Mouse (Mus musculus): ENCODE data around the gene Pard6b. TPM values are rescaled to one million over a fixed set of nuclear protein-coding genes. Genes with fewer than 3 reads are reported as not detected.

Pard6b gene
- total RNA-seq, 2 experiments from 2014 or later, result 4.2 TPM

DNA sequence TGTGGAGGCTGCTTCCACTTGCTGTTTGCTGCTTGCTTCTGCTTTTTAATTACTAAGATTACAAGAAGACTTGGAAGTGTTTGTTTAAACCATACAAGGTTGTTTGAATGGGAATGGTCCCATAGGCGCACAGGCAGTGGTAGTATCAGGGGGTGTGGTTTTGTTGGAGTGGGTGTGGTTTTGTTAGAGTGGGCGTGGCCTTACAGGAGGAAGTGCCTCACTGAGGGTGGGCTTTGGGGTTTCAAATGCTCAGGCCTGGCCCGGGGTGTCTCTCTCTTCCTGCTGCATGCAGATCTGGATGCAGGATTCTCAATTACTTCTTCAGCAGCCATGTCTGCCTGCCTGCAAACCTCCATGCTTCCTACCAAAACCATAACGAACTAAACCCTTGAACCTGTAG lies 40.1 kb downstream of the Pard6b start:
- no peak for DNase-seq (ENCODE audit: extremely low spot score in 1 of 2, low spot score in 1 of 2)

DNA sequence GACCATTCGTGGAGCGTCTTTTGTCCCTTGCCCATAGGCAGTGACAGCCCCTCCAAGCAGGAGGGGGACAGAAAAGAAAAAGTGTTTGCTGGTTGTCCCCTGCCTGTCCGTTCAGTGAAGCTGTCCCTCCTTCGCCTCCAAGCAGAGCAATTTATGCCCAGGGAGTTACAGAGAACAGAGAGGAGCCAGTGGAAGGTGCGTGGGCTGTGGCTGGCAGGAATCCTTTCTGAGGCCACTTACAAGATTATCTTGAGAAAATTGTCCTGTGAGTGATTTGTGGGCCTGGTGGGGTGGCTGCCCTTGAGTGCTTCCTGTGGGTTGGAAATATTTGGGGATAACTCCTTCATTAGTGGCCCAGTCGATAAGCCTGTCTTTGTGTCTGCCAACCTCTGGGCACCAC lies 42.8 kb downstream of the Pard6b start:
- no peak for DNase-seq (ENCODE audit: extremely low spot score in 1 of 2, low spot score in 1 of 2)

DNA sequence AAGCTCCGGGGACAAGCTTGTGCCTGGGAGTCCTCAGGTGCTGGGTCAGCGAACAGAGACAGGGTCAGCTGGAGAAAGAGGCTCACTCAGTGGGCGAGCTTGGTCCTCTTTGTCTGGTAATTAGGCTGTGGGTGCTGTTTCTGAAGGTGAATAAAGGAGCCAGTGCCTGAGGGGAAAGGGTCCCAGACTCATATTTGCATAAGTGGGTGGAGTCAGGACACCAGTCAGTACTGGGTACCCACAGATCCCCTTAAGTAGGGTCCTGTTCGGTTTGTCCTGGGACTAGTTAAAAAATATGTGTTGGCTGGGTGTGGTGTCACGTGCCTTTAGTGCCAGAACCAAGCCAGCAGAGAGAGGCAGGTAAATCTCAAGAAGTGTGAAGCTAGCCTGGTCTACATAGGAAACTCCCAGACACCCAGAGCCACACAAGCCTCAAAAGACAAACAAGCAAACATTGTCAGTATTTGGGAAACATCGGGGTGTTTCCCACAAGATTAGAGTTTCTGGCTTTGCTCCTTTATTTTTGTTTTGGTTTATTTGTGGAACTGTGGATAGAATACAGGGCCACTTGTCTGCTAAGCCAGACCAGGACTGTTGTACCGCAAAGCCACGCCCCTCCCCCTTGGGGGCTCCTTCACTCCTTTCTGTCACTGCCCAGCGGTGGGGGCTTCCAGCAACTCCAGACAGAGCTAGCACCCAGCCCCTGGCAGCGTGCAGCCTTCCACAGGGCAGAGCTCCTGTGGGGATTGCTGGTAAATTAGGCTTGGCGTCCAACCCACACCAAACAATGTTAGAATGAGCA lies 44.7 kb downstream of the Pard6b start:
- DNase-seq (ENCODE audit: extremely low spot score in 1 of 2, low spot score in 1 of 2), result no peak

DNA sequence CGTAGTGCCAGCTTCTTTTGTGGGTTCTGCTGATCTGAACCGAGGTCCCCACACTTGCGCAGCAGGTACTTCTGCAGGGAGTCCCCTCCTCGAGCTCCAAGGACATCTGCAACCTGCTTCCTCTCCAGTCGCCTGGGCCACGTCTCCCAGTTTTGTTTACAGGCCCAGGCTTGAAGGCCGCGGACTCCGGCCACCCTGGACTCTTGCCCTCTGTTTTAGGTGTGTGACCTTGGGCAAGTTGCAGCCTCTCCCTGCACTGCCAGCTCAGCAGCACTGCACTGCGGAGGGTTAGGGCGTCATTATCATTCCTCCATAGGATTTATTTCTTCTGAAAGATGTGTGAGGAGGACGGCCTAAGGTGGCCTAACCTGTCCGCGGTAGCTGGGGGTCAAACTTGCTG lies 47.0 kb downstream of the Pard6b start:
- DNase-seq (ENCODE audit: extremely low spot score in 1 of 2, low spot score in 1 of 2), result no peak

DNA sequence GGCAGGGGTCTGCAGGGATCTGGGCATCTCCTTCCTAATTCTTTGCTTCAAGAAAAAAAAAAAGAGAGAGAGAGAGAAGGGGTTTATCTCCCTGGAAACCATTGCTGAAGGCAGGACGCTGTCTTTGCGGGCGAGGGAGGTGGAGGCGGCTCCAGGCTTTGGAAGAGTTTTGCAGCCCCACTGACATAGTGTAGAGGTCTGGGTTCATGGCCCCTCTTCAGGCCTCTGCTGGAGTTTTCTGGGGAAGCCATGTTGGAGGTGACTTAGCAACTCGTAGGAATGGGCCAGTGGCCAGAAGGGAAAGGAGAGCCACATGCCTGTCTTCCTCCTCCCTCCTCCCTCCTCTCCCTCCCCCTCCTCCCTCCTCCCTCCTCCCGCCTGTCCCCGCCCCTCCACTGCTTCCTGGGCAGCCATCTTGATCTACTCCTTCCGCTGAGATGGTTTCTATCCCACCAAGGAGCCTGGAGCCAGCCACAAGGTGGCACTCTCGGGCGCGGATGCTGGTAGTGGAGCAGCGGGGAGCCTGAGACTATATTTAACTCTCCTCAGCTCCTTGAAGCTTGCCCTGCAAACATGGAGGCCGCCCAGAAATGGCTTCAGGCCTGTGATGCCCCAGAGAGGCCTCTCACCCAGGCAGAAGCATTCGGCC lies 47.5 kb downstream of the Pard6b start:
- peak; percentile 82 to 86 for DNase-seq (ENCODE audit: extremely low spot score in 1 of 2, low spot score in 1 of 2)

DNA sequence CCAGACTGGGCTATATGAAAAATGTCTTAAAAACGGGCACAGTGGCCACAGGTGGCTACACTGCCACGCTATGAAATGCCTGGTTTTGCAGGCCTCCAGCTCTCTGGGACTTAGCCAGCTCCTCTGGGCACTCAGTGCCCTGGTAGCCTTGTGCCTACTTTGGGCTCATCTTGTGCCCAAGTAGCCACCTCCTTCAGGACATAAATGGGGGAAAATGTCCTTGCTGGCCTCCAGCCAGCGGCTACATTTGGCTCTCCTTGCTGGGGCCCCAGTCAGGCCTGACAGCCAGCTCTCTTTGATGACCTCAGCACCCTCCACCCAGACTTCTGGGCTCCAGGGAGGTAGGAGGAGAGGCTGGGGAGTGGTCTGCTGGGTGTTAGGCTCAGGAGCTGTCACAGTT lies 49.2 kb downstream of the Pard6b start:
- no peak for DNase-seq (ENCODE audit: extremely low spot score in 1 of 2, low spot score in 1 of 2)

DNA sequence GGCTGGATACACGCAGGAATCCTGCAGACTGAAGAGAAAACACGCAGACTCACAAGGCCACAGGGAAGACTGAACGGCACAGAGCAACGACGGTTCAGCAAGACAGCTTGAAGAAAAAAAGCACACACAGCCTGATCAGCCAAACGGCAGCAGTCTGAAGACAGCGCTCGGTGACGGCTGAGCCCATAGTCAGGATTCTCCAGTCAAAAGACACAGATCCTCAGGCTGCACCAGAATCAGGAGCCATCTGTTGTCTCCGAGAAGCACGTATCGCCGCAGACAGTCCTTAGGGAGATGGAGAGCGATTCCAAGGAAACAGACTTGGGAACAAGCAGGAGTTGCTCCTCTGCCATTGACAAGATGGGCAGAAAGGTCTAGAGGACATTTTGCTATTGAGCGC lies 56.4 kb downstream of the Pard6b start:
- peak in 1 of 2 experiments; percentile 10 for DNase-seq (ENCODE audit: extremely low spot score in 1 of 2, low spot score in 1 of 2)

DNA sequence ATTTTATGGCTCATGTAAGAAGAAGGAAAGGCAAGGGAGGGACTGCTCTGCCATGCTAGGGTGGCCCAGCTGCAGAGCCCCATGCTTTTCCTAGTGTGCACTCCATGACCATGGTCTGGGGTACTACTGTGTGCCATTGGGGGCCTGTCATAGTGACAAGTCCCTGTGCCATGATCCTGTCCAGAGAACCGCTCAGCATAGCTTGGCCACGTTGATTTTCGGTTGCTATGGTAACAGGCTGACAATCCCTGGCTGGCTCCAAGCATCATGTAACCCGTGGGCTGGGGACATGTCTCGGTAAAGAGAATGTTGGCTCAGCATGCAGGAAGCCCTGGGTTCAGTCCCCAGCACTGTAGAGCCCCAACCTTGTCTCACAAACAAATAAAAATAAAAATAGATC lies 63.0 kb downstream of the Pard6b start:
- DNase-seq (ENCODE audit: extremely low spot score in 1 of 2, low spot score in 1 of 2), result no peak

DNA sequence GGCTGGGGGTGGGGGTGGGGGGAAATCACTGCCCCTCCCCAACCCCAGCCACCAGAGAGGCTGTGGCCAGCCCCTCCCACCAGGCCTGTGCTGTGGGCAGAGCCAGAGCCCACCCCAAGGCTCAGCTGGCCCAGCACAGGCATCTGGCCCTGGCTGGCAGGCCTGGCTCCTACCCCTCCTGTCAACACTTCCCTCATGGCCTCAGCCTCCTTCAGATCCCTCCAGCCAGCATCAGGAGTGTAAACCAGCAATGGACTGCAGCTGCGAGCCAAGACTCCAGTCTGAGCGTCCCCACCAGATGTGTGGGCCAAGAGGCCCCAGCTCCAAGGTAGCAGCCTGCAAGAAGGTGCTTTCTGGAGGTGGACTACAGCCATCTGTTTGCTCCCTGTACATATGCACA lies 64.6 kb downstream of the Pard6b start:
- no peak for DNase-seq (ENCODE audit: extremely low spot score in 1 of 2, low spot score in 1 of 2)

DNA sequence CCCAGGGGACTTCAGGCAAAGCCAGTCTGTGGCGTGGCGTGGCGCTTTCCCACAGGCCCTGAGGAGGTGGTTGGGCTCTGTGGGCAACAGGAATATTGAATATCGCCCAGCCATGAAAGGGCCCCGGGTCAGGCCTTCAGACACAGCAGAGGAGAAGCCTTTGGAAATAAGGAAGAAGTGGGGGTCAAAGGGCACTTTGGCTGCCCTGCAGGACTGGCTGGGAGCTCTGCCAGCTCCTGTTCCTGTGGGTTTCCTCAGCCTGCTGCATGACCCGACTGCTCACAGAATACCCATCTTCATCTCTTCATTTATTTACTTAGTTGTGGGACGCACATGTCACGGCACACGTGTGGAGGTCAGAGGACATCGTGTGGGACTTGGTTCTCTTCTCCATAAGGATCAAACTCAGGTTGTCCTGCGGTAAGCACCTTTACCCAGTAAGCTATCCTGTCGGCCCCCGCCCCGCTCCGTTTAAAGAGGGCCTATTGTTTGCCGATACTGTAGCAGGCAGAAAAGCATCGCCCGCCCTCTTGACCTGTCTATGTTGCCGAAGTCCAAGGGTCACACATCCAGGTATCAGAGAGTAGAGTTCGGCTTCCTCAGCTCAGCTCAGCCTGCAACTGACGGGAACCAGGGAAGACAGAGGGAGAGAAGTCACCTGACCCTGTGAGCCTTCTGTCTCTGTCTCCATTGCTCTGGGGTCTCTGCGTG lies 67.1 kb downstream of the Pard6b start:
- no peak for DNase-seq (ENCODE audit: extremely low spot score in 1 of 2, low spot score in 1 of 2)

DNA sequence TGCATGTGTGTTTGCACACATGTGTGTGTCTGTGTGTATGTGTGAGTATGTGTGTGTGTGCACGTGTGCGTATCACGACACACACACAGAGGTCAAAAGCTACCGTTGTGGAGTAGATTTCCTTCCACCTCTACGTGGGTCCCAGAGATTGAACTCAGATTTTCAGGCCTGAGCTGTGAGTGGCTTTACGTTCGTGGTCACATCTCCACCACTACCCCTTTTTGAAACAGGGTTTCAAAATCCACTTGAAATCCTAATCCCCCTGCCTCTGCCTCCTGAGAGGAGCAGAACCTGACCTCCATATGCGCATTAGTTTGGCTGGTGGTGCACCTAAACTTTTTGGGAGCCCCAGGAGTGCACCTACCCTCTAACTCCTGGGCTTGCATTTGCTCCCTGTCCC lies 68.4 kb downstream of the Pard6b start:
- DNase-seq (ENCODE audit: extremely low spot score in 1 of 2, low spot score in 1 of 2), result no peak

Small RNA genes within 50 kb of the gene (microRNA-seq; reads per million reads assigned to microRNA genes)
- gene Gm24327, result 0 reads per million in 2 experiments

Other genes starting within 250 kb of the Pard6b start
- 10 to 100 TPM; 62.5 to 63.8 TPM for gene Ptpn1, start 148.9 kb upstream of the Pard6b start, total RNA-seq (2021)
- under 1 TPM in 1 of 2 experiments, not detected in 1; 0.42 TPM for gene Ripor3, start 70.4 kb upstream of the Pard6b start, total RNA-seq (2021)
- 100 to 1,000 TPM in 1 of 2 experiments, 10 to 100 TPM in 1; 78.3 to 102 TPM for gene Adnp, start 126.1 kb downstream of the Pard6b start, total RNA-seq (2021)
- 10 to 100 TPM; 26.9 to 32.7 TPM for gene Gm20716, start 149.4 kb downstream of the Pard6b start, total RNA-seq (2021)
- gene Dpm1, start 149.6 kb downstream of the Pard6b start, total RNA-seq (2021), result 10 to 100 TPM; 68.7 to 71.0 TPM
- 10 to 100 TPM; 17.1 to 17.7 TPM for gene Mocs3, start 149.6 kb downstream of the Pard6b start, total RNA-seq (2021)
- 10 to 100 TPM; 38.0 to 38.6 TPM for gene Kcng1, start 200.7 kb downstream of the Pard6b start, total RNA-seq (2021)